Comparison of ENCODE assay signal across 14 mouse cellular contexts in genomic region chr3:139162146-139162545, GRCm38 (mm10). TPM values are rescaled to one million over a fixed set of nuclear protein-coding genes. Genes with fewer than 3 reads are reported as not detected.
DNase-seq lines count a peak whose midpoint lies in the region; ATAC-seq lines count a peak whose summit lies in the region.
"Had no signal": no experiment of that assay in that cellular context is flagged by ENCODE, and none has a peak within 500 bp of the region (broad histone marks: within the 10 kb centered on the region; RNA-seq: fewer than 3 reads in every experiment).

No protein-coding gene starts in this region.

- peak; percentile 5 for DNase-seq in heart, postnatal 4 days
- no peak for DNase-seq in heart, adult 9 months (ENCODE audit: low spot score in 2 of 2)
- peak; percentile 6 for DNase-seq in adipocyte (ENCODE audit: low spot score)
- DNase-seq in lung, postnatal 36 days: peak; percentile 14
- no peak for DNase-seq in cerebellum, adult 9-11 months
- DNase-seq in adrenal gland, postnatal 25 days: no peak
- DNase-seq: cerebellum, postnatal 25 days; kidney, adult 11 months; kidney, postnatal 14 days; thymus, adult 18-20 months had no signal

- ATAC-seq in common myeloid progenitor, adult 5-6 weeks (replicated peaks; ENCODE audit: low read depth, poor library complexity, severe bottlenecking): peak; percentile 58; the same call in 1 of the 2 replicates
- ATAC-seq: Patski had no signal

RNA-seq across cellular contexts. Expression of gene Stpg2, which starts 43.3 kb away (rescaled TPM):
- not detected for total RNA-seq in heart, postnatal 4 days (2021)
- total RNA-seq in common myeloid progenitor, adult 5-6 weeks (2017): not detected in 2 replicates
- total RNA-seq in adrenal gland, postnatal 25 days (2021): 0.24 TPM in 1 of 2 replicates, not detected in the other
- total RNA-seq: adrenal gland, adult 18-20 months; gastrocnemius, adult 18-20 months had no signal

Comparison
In these comparisons a context has a peak if more than half of its experiments do, and no peak if none do; other contexts are left out.
1. DNase-seq: peak in heart, postnatal 4 days (single experiment), adipocyte (single experiment) and lung, postnatal 36 days (single experiment); none in heart, adult 9 months (0 of 2), cerebellum, adult 9-11 months (single experiment) and adrenal gland, postnatal 25 days (single experiment).